Mouse (Mus musculus) CD8-positive naive resting alpha-beta T cell, adult 2 months (primary cell): ENCODE results near the gene Bcorl1.

Experiments used
- DNase-seq, 2 experiments: peaks; one replicate each; pipeline ENCODE4 v3.0.0; 2022; ENCODE audit warnings: low read depth in 2 of 2, low spot score in 2 of 2

Gene Bcorl1

DNA sequence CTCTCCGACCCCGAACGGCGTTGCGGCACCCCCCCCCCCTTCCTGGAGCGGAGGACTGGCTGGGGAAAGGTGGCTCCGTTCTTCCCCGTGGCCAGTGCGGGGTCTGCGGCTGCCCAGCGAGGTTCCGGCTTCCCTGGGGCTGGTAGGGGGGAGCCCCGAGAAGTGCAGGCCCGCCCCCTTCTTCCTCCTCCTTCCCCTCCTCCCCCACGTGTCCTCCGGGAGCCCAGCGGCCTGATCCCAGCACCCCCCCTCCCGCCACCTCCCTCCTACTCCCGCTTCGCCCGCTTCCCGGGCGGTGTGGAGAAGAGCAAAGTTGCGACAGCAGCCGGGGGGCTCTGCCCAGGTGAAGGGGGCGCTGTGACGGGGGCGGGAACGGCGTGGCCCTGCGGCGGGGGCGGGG lies at the start of gene Bcorl1:
TSS of gene Bcorl1 (plus strand) at position 218 of the 400 bp plus-strand sequence.
- DNase-seq: no peak

DNA sequence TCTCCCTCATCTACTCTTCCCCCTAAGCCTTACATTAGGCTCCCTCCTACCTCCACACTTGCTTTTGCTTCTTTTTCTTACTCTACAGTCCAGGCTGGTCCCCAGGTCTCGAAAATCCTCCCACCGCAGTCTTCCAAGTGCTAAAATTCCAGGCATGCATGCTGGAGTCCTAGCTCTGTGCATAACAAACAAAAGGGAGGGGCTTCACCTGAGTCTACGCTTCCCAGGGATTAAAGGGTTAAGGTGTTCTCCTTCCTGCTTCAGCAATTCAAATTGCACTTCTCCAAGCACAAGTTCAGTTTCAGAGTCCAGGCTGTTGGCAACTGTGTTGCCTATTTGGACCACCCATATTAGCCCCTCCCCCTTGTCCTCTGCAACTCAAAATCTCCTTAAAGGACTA lies 49.7 kb upstream of the Bcorl1 start:
- DNase-seq: no peak

DNA sequence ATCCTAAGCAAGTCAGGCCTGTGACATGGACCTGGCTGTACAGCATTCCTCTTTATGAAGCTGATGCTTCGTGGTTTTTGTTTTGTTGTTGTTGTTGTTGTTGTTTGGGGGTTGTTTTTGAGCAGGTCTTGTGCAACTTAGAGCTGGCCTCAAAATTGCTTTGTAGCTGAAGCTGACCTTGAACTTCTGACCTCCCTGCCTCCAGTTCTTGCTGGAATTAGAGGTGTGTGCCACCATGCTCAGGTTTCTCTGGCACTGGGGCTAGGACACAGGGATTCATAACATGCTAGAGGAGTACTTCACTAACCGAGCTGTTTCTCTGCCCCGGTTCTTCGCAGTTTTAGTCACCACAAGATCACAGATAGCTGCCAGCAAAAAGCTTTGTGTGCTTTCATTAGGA lies 35.8 kb upstream of the Bcorl1 start:
- no peak for DNase-seq

DNA sequence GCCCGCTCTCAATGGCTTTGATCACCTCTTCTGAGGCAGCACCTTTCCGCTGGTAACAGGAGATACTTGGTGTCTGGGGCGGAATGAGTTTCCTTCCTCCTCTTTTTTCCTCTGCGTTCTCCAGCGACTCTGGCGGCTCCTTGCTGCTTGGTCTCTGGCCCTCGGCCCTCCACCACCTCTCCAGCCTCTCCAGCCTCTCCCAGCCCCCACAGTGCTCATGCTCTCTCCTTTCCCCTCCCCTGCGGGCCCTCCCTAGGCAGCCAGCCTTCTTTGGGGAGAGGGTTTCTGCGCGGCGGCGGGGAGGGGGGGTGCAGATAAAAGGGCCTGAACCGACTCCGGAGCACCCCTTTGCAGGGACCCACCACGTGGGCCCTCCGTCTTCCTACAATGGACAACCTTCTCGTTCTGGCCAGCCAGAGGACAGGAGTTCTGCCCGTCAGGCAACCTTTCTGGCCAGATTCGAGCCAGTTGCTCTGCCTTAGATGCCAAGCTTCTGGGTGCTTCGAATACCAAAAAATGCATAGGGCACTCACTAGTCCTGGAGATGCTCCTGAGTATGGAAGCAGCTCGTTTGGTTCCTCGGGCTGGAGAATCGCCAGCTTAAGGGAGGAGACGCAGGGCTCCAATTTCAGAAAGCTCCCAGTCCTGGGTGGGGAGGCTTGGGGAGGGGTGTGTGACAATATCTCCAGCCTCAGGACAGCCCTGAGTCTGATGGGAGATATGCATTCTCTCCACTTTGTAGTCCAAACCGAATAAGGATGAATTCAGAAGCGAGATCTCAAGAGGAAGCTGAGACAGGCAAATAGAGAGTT lies 30.2 kb upstream of the Bcorl1 start:
- no peak for DNase-seq

DNA sequence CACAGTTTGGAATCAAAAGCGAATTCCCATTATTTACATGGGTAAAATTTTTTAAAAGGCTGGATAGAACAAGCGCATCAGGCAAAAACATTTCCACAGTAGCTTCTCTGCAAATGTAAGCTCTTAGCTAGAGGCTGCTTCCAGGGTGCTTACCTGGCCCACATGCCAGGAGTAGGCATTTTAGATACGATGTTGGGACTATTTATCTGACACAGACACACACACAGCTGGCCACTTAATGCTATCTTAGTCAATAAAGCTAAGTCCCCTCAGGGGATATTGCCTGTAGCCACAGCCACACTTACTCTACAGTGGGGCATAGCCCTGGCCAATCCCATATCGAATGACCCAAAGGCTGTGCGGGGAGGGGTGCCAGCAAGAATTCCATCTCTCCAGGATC lies 29.4 kb upstream of the Bcorl1 start:
- DNase-seq: no peak

DNA sequence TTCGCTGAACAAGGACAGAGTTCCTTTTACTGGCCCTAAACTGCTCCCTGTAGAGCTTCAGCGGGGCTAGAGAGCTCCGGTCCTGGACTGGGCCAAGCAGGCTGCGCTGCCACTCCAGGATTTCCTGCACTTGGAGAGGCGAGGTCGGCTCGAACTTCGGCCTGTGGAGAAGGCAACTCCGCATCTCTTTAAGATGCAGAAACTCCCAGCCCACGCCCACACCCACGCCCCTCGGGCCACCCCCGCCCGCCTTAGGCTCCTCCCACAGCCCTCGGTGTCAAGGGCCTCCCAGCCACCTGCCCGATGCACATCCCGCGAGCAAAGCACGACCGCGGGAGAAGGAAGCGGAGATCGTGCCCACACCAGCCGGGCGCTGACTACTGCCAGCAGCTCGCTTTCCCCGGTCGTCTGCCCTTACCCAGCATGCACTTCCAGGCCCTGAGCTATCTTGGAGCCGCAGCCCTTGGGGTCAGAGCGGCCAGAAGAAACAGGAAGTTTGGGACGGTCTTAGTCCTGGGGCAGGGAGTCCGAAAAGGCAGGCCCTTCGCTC lies 26.6 kb upstream of the Bcorl1 start:
- DNase-seq: peak; percentile 65 to 78

DNA sequence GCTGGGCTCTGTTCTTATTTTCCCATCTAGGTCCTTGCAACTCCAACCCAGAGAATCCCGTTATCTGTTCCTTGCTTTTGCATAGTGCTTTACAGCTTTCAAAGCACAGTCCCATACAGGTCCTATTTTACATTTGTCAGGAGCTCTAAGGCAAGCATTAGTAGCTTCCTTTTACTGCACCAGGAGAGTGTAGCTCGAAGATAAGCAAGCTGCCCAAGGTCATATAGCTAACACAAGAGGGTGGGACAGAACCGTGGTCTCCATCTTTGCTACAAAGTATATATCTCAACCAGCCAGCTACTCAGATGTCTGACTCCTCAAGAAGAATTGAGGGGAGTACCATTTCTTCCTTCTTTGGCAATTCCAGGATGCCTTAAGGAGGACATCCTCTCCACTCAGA lies 23.7 kb upstream of the Bcorl1 start:
- no peak for DNase-seq

DNA sequence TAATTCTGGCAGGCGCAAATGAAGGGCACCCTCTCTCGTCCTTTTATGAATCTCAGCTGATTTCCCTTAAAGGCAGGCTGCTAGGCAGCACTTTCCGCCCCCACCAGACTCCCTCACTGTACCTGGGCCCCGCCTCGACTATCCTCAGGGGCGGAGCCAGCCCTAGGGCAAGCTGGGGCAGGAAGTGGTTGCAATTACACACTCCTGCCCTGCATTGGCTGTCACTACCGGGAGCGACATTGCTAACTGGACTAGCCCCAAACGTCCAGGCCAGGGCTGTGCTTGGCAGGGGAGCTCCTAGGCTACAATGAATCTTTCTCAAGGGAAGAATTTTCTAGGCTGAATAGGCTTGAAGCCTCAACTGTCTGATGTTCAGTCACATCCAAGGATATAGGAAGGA lies 23.0 kb upstream of the Bcorl1 start:
- DNase-seq: peak; percentile 48 to 58

DNA sequence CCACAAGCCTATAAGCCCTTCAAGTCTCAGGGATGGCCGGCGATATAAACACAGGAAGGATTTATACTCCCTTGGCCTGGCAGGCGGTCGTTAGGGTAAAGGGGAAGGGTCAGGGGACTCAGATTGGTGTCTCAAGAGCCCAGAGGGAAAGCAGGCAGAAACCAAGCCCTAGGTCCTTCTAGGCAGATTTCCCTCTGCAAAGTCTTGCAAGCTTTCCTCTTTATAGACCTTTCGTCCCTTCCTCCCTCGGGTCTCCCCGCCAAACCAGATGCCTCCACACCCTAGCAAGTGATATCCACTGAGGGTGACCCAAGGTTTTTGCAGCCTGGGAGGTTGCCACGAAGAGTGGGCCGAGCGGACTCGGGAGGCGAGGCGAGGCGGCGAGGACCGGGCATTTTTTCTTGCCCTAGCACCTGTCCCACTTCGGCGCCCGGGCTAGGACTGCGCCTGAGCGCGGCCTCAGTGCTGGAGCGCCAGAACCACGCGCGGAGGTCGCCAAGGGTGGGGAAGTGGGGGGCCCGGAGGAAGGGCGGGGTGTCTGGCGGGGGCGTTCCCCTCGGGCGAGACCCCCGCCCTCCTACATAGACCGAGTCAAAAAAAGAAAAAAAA lies 613 bp upstream of the Bcorl1 start:
- no peak for DNase-seq

DNA sequence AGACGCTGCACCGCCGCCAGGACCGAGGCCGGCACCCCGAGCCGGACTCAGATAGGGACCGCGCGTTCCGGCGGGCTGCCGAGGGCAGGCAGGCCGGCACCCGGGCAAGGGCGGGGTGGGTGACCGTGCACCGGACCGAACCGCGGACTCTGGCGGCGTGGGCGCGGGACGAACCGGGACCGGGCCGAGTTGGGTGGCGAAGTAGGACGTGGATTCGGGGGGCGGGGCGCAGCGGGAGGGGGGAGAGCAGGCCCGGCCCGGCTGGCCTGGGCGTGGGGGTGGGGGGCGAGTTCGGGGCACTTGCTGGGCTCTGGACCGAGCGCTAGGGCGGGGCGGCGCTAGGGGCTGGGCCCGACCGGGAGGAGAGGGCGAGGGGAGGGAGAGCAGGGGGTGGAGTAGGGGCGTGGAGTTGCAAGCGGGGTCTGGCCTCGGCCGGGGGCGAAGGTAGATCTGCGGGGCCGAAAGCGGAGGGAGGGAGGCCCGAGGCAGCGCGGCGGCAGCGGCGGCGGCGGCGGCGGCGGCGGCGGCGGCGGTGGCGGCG lies 533 bp downstream of the Bcorl1 start:
- DNase-seq: no peak

DNA sequence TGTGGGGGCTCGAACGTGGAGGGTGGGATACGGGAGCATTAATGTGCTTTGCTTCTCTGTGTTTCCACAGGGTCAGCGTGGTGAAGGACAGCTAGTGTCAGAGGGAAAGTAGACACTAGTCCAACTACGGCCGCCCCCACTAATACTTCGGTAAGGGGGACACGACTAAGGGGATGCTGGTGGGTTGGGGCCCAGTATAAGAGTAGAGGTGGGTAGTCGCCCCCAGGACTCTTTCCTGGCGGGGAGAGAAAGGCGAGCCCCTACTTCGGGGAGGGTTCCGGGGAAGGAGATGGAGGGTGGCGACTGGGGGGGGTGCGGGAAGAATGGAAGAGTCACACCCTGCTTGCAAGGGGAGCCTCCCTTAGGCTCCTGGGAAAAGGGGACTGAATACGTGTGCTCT lies 1.6 kb downstream of the Bcorl1 start:
- no peak for DNase-seq

DNA sequence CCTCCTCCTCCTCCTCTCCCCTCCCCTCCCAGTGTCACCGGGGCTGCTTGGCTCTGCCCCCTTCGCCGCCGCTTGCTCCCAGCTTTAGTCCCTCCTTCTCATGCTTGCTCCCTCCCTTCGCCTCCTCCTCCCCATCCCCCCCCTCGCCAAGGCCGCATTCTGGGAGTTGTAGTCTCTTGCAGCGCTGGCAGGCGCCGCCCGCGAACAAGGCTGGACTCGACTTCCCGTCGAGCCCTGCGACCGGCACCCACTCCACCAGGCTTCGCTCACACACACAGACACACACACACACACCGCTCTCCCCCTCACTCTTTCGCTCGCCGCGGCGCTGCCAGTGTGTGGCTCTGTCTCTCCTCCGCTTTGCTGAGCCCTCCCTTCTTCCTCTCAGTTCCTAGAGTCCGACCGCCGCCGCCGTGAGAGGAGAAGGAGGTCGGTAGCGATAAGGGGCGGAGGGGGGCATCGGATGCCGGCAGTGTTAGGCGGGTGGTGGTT lies 2.3 kb downstream of the Bcorl1 start:
- DNase-seq: peak; percentile 76 to 78

DNA sequence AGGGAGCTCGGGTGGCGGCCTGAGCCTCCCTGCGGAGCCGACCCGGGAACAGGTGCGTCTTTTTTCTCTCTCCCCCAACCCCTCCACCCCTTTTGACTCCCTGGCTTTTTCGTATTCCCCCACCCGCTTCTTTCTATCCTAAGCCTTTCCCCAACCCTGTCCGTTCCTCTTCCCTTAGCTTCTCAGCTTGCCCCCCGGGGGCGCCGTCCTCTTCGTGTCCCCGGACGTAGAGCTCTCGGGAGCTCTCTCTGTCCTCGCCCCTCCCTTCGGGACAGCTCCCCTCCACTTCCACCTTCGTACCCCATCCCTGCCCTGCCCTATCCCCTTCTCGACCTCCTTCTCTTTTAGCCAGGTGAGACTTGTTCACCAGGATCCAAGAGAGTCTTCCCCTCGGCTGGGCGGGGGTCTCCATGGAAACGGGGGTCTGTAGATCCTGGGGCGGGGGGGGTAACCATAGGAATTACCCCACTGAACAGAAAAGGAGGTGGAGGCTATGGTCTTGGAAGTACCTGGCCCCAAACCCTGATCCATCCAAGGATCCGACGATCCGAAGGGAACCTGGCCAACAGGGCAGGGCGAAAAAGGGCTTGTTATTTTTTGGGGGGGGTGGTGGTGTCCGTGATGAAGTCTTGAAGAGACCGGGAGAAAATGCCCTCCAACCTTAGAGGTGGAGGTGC lies 2.9 kb downstream of the Bcorl1 start:
- no peak for DNase-seq

DNA sequence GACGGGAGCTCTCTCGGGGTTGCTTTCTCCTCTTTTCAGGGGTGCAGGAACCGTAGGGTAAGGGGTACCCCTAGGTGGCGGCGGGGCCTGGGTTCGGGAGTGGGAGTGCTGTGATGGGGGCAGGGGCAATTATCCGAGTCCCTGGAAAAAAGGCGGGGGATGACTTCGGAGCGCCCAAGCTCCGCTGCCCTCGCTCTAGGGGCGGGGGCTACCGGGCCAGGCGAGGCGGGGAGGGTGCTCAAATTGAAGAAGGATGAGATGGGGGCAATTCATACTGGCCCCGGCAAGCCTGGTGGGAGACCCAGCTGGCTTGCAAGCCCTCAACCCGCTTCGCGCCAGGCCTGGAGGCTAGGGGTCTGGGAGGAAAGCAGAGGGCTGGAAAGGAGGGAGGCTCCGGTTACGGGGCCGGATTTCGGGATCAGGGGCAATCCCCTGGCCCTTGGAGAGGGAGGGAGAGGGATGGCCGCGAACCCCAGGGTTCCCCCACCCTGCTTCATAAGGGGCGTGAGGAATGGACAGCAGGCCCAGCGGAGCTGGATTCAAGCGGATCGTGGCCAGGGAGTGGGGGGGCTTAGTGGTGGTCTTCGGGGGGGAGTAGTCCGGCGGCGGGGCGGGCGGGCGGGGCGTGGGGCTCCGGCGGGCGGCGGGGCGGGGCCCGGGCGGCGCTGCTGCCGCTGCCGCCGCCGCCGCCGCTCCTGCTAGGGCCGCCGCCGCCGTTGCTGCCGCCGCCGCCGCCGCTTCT lies 3.7 kb downstream of the Bcorl1 start:
- peak in 1 of 2 experiments; percentile 21 for DNase-seq

DNA sequence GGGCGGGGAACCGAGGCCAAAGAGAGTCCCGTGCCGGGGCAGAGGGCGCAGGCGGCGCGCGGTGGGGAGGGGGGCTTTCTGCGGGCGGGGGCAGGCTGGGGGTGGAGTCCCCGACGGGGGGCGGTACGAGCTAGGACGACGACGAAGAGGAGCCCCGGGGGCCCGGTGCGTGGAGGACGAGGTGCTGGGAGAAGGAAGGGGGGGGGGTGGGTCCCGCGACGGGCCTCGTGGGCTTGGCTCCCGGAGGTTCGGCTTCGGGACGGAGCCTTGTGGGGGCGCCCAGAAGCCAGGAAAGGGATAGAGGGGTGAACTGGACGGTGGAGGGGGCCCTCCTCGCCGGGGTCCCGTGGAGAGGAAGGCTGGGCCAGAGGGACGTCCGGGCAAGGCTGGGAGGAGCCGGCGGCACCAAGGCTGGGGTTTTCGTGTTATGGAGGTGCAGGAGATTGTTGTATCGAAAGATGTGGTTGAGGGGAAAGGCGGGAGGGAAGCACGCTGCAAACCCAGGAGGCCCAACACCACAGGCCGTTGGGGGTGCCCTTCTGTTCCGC lies 4.3 kb downstream of the Bcorl1 start:
- DNase-seq: peak; percentile 6 to 16

DNA sequence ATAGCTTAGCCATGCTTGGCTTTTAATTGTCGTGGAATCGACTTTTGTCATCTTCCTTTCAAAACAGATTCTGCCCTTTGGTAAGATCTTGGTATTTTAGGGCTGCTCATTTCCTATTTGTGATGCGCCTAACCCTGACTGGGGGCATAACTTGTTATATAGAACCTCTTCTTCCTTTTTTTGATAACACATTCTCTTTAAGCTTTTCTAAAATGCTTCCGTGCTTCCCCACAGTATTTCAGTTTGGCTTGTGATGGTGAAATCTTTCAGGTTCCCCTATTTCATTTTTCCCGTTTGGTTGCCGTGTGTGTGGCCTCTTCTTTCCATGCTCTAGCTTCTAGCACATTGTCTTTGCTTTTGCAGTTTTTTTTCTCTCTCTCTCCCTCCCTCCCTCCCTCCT lies 14.2 kb downstream of the Bcorl1 start:
- DNase-seq: no peak

DNA sequence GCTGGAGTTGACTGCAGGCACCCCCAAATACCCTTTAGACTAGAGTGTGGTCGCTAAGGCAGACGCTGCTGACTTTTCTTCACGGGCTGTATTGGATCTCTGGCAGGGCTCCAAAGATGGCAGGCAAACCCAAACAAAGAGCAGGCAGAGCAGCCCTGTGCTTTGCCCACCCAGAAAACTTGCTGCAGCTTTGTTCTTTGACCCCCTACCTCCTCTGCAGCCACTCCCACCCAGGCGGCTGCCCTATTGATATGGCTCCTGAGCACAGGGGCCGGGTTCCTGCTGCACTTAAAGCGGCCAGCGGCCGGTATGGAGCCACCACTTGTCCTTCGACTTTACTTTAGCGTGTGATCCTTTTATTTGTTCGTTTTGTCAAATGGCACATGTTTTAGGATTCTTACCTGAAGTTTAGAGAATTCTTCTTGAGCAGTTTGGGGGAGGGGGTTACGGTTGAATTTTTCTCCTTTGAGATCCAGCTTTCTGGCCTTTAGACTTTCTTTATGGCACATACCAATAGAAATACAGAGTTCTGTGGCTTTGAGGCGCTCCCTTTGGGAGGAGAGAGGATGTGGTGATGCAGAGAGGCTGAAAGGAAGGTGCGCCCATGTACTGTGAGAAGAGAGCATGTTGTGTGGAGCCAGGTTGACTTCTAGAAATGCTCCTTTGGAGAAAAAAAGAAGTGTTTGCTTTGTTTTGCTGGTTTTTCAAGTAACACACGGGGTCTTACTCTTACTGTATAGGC lies 24.8 kb downstream of the Bcorl1 start:
- DNase-seq: no peak

DNA sequence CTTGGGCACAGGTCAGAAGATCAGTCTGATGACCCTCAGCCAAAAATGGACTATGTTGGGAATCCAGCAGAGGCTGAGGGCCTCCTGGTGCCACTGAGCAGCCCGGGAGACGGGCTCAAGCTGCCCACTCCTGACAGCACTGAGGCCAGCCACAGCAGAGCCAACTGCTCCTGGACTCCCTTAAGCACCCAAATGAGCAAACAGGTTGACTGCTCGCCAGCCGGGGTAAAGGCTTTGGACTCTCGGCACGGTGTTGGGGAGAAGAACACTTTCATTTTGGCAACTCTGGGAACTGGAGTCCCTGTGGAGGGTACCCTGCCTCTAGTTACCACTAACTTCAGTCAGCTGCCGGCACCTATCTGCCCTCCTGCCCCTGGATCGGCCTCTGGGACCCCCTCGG lies 26.7 kb downstream of the Bcorl1 start:
- DNase-seq: no peak

DNA sequence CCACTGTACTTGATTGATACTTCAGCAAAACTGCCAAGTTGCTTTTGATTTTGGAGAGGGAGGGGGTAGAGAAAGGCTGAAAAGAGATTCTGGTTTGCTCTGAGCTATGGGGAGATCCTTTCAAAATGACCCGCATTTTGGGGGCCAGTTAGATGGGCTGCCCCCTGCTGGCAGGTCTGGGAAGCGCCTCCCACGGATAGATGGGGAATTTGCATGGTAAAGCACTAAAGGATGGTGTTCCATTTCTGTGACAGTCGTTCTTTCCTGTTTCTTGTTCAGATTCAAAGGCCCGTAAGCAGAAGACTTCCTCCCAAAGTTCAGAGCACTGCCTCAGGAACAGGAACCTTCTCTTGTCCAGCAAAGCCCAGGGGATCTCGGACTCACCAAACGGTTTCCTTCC lies 42.5 kb downstream of the Bcorl1 start:
- DNase-seq: peak; percentile 53 to 62

DNA sequence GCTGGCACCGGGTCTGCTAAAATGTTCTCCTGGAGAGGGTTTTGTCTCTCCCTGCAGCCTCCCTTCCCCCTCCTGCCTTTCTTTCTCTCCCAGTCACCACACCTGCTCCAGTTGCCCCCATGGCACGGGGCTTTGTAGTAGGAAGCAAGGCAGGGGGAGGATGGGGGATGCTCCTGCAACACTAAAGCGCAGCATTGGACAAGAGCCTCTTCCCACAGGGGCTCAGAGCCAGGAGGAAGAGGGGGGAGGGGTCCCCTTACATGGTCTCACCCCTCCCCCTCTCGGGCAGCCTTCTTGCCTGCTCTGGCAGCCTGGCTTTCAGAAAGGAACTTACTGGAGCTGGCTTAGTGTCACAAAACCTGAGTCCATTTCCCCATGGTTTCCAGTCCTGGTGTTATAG lies 44.8 kb downstream of the Bcorl1 start:
- no peak for DNase-seq
